Mouse (Mus musculus) skeletal muscle tissue, adult 2 months (tissue): ENCODE results near the gene Tspan5.

Experiments
- DNase-seq: peaks from one replicate; pipeline ENCODE4 v3.0.0-alpha.2; 2012; ENCODE audit warnings: low read depth, low spot score

Gene Tspan5

GRCm38 (mm10) chr3:138771549-138772333 lies 29.7 kb downstream of the Tspan5 start:
- DNase-seq, result peak; percentile 34

DNA sequence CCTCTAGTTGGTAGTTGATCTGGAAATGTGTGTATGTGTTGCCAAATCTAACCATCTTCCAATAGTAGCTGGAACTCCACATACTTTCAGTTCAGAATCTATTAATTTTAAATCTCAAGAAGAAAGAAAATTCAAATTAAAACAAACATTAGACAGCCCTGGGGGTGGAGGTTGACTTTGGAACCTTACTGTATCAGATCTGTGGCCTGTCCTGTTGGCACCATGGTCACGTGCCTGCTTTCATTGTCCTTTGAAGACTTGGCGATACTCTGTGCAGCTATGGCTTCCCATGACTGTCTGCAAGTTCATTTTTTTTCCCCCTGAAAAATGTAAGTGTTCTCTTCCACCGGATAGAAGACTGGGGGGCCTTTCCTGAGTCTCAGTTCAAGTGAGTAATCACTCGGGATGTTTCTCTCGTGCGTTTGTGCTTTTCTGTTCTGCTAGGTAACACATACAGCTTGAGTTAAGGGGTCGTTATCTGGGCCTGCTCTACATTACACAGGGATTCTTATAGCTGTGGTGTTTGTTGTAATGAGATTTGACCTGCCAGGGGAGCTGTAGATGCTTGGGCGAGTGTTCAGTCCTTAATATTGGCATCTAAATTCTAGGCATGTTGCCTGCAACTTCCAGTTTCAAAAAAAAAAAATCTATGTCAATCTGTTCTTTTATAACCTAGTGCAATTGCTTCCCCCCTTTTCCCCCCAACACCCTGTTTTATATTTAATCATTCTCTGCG lies 32.0 kb downstream of the Tspan5 start:
- no peak for DNase-seq

- DNase-seq, result no peak
Measured at GRCm38 (mm10) chr3:138774607-138774943, 32.6 kb downstream of the Tspan5 start.

- no peak for DNase-seq
Measured at GRCm38 (mm10) chr3:138775926-138776715, 34.1 kb downstream of the Tspan5 start.

GRCm38 (mm10) chr3:138781492-138781891 lies 39.5 kb downstream of the Tspan5 start:
- no peak for DNase-seq

GRCm38 (mm10) chr3:138783859-138784640 lies 42.1 kb downstream of the Tspan5 start:
- DNase-seq, result peak; percentile 30

DNA sequence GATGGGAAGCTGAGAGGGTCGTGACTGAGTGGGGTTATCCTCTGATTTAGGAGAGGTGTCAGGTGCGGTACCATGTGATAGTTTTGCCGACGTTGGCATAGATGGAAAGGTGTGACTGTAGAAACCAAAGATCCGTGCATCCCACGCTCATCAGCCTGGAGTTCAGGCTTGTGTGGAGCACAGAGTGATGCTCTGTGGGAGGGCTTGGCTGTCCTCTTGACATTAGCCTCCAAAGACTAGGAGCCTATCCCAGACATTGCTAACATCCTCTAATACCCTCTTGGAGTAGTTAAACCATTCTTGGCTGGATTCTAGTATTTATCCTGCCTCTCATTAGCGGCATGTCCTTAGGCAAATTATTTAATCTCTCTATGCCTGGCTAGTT lies 42.6 kb downstream of the Tspan5 start:
- DNase-seq, result no peak

DNA sequence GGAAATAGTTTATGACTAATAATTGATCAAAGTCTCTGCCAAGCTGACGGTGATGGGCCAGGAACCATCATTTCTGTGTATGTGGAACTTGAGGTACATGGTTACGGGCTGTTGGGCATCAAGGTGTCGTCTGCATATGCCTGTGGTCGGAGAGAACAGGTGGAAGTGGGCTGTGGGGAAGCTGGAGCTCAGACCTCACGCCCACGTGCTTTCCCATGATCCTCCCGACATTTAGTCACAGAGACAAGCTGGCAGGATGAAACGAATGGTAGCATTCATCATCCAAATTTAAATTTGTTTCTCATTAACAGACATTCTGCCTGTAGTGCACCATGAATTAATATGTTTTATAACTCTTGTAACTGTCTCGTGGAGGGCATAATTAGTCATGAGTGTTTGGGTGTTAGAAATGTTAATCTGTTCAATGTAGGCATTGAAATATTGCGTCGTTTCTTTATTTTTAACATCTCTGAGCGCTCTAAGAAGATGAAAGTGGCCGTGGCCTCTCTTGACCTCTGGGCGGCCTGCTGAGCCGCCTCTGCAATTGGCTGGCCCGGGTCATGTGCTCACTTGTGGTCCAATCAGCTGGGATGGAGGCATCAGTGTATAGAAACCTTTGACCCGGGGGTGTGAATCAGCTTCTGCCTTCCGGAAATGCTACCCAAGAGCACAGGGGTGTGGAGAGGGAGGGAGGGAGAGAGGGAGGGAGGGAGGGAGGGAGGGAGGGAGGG lies 45.9 kb downstream of the Tspan5 start:
- DNase-seq, result no peak

DNA sequence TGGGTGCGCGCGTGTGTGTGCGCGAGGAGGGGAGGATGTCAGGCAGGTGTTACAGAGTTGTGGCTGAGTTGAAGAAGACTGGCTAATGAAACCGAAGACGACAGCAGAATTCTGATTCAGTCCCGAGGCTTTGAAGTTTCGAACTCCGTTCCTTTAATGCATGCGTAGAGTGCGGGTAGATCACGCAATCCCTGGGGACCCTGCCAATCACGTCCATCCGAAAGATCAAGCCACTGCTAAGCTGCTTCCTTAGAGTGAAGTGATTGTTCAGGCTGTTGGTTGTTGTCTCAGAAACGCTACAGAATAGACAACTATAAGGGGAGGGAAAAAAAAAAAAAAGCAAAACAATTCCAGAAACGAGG lies 46.5 kb downstream of the Tspan5 start:
- no peak for DNase-seq

DNA sequence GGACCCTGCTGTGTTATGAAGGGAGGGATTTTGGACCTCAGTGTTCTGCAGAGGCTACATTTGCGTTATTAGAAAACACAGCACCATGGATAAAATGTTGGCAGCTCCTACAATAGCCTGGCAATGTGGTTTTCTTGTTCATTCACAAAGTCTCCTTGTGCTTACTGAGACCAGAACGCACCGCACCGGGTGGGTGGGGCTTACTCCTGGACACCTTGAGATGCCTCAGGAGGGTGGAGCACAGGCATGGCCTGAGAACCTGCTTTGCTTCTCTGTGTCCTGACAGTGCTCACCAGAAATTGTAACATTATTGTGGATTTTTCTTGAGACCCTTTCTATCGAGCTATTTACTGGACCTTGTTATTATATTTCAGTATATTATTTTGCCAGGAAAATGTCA lies 47.3 kb downstream of the Tspan5 start:
- DNase-seq, result no peak

- no peak for DNase-seq
Measured at GRCm38 (mm10) chr3:138794533-138794932, 52.5 kb downstream of the Tspan5 start.

DNA sequence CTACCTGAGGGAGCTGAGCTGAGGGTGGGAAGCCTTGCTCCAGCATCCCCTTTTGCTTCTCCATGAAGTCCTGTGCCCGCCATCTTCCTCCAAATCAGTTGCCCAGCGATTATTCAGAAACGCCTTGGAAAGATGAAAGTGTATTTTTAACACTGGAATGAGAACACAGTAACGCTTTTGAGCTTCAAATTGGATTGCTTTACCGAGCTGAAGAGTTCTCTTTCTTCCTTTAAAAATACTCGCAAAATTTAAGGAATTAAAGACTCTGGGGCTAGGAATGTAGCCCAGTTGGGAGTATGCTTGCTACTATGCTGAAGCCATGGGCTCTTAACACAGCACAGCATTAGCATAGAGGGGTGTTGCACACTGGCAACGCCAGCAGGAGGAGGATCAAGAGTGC lies 54.0 kb downstream of the Tspan5 start:
- DNase-seq, result no peak

DNA sequence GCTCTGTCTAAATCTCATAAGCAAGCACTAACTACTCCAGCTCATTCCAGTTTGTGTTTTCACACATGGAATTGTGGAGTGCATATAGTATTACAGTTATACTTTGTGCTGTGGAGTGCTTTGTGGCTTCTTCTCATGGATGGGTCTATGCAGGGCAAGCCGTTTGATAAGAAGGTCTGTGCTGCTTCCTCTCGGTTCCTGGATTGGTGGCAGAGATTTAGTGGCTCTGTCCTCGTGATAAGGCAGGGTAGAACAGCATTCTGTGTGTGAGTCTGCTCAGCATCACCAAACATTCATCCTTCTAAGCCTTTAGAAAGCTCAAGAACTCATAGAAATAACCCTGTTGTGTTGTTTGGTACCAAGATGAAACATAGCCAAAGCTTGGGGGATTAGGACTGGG lies 54.6 kb downstream of the Tspan5 start:
- DNase-seq, result no peak

DNA sequence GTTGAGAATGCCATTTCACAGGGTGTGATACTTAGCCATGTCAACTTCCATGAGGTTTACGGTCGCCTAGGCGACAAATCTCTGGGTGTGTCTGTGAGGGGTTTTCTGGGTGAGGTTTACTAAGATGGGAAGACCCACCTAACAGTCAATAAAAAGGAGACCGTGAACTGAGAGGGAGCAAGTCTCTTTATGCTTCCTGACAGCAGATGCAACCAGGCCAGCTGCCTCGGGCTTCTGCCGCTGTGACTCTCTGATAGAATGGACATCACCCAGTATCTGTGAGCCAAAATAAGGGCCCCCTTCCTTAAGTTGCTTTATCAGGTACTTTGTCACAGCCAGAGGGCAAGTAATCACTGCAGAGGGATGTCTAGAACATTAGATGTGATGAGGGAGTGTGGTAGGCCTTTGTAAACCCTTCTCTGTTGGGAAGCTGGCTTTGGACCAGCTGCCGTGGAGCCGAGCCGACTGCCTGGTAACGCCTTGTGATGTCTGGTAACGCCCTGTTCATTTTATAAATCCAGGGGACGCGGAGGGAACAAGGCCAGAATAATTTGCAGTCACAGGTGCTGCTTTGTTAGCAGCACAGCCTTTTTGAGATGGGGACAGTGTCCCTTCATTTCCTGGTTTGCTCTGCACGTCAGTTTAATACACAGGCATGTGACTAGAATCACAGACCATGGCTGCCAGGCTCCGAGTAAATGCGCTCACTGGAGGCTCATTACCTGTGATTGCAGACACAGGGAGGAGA lies 58.8 kb downstream of the Tspan5 start:
- no peak for DNase-seq

DNA sequence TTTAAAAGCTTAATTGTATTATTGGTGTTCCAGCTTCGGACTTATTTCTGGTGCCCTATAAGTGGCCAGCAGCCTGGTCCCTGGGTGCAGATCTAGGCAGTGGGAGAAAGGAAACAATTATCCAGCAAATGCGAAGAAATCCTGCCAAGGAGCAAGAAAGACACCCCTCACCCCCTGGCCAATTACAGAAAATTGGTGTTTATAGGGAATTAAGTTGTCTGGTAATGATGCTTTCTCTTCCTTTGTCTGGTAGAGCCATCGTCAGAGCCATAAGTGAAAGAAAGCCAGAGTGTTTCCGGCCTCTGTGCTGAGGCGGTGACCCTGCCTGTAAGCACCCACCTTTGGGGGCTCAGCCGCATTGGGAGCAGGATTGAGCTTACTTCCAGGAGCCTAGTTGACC lies 59.7 kb downstream of the Tspan5 start:
- no peak for DNase-seq

GRCm38 (mm10) chr3:138802722-138803443 lies 60.9 kb downstream of the Tspan5 start:
- no peak for DNase-seq

- DNase-seq, result no peak
Measured at GRCm38 (mm10) chr3:138803444-138804085, 61.6 kb downstream of the Tspan5 start.

DNA sequence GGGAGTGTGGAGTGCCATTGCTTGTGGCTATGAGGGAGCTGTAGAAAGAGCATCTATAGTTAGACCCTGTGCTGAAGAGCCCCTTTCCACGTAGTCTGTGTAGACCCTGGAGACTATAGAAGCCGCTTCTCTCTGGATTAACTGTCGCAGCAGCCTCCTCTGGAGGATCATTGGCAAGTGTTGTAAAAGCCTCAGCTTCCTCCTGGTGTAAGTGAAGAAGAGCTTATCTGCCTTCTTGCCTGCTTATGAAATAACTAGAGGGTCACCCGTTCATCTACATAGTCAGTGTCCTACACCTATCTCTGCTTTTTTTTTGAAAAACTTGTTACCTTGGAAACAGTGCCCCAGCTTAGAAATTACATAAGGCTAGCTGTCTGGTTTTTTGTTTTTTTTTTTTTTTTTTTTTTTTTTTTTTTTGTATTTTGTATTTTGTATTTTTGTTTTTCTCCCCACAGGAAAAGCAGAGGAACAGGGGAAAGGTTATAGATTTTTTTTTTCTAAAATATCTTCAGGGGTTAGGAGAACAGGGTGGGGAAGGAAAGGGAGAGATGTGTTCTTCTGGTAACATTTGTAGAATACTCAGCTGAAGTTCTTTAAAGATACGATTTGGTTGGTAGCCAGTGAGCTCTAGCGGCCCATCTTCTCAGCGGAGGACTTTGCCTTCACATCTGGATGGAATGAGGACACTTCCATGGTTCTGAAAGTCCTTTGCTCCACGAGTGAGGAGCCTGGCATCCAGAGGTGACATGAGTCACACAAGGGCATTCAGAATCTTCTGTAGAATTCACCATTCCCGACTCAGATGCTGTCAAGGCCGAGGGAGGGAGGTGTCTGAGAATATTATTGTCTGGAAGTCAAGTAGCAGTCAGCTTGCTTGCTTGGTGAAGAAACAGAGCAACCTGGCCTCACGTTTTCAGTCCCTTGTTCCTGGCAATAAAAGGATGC lies 62.4 kb downstream of the Tspan5 start:
- no peak for DNase-seq
